Mouse (Mus musculus) thymus, adult 2 months (tissue): ENCODE measurements around the gene Loxl1. TPM values are rescaled to one million over a fixed set of nuclear protein-coding genes. Genes with fewer than 3 reads are reported as not detected.

ENCODE experiments used
- DNase-seq: peaks from one replicate; pipeline ENCODE4 v3.0.0; 2021
- H3K27ac ChIP-seq: fragments of 200-500 bp; 2 replicates; pipeline ENCODE4 v1.5.1; 2012; ENCODE audit warnings: low read length, control low read depth; ENCODE audit not compliant: control insufficient read depth, insufficient read depth
- H3K27me3 ChIP-seq: fragments of 200-500 bp; 2 replicates; pipeline ENCODE4 v1.6.1; 2012; ENCODE audit warnings: mild to moderate bottlenecking, low read length, moderate library complexity, mixed read lengths; ENCODE audit not compliant: control insufficient read depth, insufficient read depth
- H3K36me3 ChIP-seq: fragments of 200-500 bp; 2 replicates; pipeline ENCODE4 v1.6.1; 2012; ENCODE audit warnings: mild to moderate bottlenecking, low read length, moderate library complexity; ENCODE audit not compliant: control insufficient read depth, insufficient read depth
- H3K4me1 ChIP-seq: fragments of 200-500 bp; replicated peaks from 2 replicates; pipeline ENCODE4 v1.6.1; 2012; ENCODE audit warnings: low read length; ENCODE audit not compliant: control insufficient read depth, insufficient read depth
- H3K4me3 ChIP-seq: fragments of 200-500 bp; 2 replicates; pipeline ENCODE4 v1.5.1; 2012; ENCODE audit warnings: mild to moderate bottlenecking, low read length, control low read depth, moderate library complexity; ENCODE audit not compliant: control insufficient read depth, insufficient read depth
- CTCF ChIP-seq: fragments of 200-500 bp; IDR thresholded peaks from 2 replicates; pipeline ENCODE4 v1.5.1; 2012; ENCODE audit warnings: mild to moderate bottlenecking, control low read depth, low read length, moderate library complexity, borderline replicate concordance; ENCODE audit not compliant: control insufficient read depth, poor library complexity, insufficient read depth; ENCODE audit errors: extremely low read depth
- POLR2A ChIP-seq: fragments of 200-500 bp; IDR thresholded peaks from 2 replicates; pipeline ENCODE4 v1.6.1; 2012; ENCODE audit warnings: mild to moderate bottlenecking, low read length, control low read depth, moderate library complexity; ENCODE audit not compliant: control insufficient read depth, poor library complexity, insufficient read depth; ENCODE audit errors: extremely low read depth
- WGBS: fragments of 180-500 bp; shearing (Covaris S2); methylation state at CpG from one replicate; pipeline ENCODE4 v1.1.7; 2018; 5-methylcytosine and 5-hydroxymethylcytosine counted together
- polyA plus RNA-seq: library from polyadenylated mRNA; depleted of rRNA; stranded (reverse); fragments of >200 nt; gene quantifications from 2 replicates; pipeline ENCODE4 v1.2.3, GENCODE M21; 2012

Loxl1 gene
- polyA plus RNA-seq, 1 experiment = 19.0 TPM

GRCm38 (mm10) chr9:58303599-58304271 lies 9.3 kb downstream of the Loxl1 start:
- no peaks in the 10 kb centered on the region for H3K4me1 ChIP-seq
- no peak overlapping the region for H3K4me3 ChIP-seq
- TF ChIP-seq POLR2A (no peak), CTCF (no peak)
- no peak overlapping the region for H3K27ac ChIP-seq
- 86% methylated on average over 8 of the region's 8 CpGs for WGBS
- H3K36me3 ChIP-seq = no peaks in the 10 kb centered on the region
- no peak for DNase-seq
- H3K27me3 ChIP-seq = no peaks in the 10 kb centered on the region

GRCm38 (mm10) chr9:58303115-58303514 lies 9.9 kb downstream of the Loxl1 start:
- Histone ChIP-seq H3K27me3 (no peaks in the 10 kb centered on the region), H3K4me1 (no peaks in the 10 kb centered on the region), H3K4me3 (no peak overlapping the region), H3K36me3 (no peaks in the 10 kb centered on the region), H3K27ac (no peak overlapping the region)
- no peak for DNase-seq
- WGBS = 82% methylated on average over 5 of the region's 5 CpGs
- TF ChIP-seq CTCF (no peak), POLR2A (no peak)

GRCm38 (mm10) chr9:58299356-58299799 lies 13.6 kb downstream of the Loxl1 start:
- Histone ChIP-seq H3K27me3 (no peaks in the 10 kb centered on the region), H3K4me1 (no peaks in the 10 kb centered on the region), H3K36me3 (no peaks in the 10 kb centered on the region), H3K27ac (no peak overlapping the region), H3K4me3 (no peak overlapping the region)
- TF ChIP-seq CTCF (no peak), POLR2A (no peak)
- DNase-seq = no peak
- 97% methylated on average over 2 of the region's 2 CpGs for WGBS

DNA sequence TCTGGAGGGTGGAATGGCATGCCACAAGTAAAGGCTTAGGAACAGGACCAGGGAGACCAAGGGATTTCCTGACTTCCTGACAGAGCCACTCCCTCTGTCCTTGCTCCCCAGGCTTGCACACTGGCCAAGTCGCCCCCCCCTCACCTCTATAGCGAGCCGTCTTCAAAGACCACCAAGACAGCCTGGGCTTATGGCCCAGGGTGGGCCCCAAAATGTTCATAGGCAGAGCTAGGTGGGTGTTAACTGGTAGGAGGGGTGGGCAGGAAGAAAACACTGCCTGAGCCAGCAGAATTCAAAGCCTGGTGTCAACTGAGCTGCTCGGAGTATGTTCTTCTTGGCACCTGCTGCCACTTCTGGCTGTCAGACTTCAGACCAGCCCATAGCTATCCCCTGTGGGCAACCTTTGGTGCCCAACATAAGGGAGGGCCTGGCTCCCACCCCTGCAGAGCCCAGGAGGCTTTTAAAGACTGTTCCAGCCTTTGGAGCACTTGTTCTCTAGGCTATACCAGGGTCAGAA lies 15.0 kb downstream of the Loxl1 start:
- no peak overlapping the region for H3K27ac ChIP-seq
- TF ChIP-seq CTCF (no peak), POLR2A (no peak)
- no peaks in the 10 kb centered on the region for H3K4me1 ChIP-seq
- WGBS = 81% methylated on average over 4 of the region's 4 CpGs
- no peak overlapping the region for H3K4me3 ChIP-seq
- no peaks in the 10 kb centered on the region for H3K36me3 ChIP-seq
- H3K27me3 ChIP-seq = no peaks in the 10 kb centered on the region
- no peak for DNase-seq

- WGBS = 95% methylated on average over 6 of the region's 6 CpGs
- no peaks in the 10 kb centered on the region for H3K4me1 ChIP-seq
- H3K4me3 ChIP-seq = no peak overlapping the region
- no peaks in the 10 kb centered on the region for H3K36me3 ChIP-seq
- no peak overlapping the region for H3K27ac ChIP-seq
- no peak for DNase-seq
- no peak for TF ChIP-seq CTCF
- TF ChIP-seq POLR2A = no peak
- no peaks in the 10 kb centered on the region for H3K27me3 ChIP-seq
Measured at GRCm38 (mm10) chr9:58297065-58297464, 15.9 kb downstream of the Loxl1 start.

GRCm38 (mm10) chr9:58295766-58296361 lies 17.1 kb downstream of the Loxl1 start:
- no peak overlapping the region for H3K4me3 ChIP-seq
- no peaks in the 10 kb centered on the region for H3K4me1 ChIP-seq
- TF ChIP-seq CTCF (no peak), POLR2A (no peak)
- H3K27ac ChIP-seq = no peak overlapping the region
- H3K27me3 ChIP-seq = no peaks in the 10 kb centered on the region
- no peak for DNase-seq
- no peaks in the 10 kb centered on the region for H3K36me3 ChIP-seq
- 85% methylated on average over 9 of the region's 9 CpGs for WGBS

- Histone ChIP-seq H3K4me3 (no peak overlapping the region), H3K27me3 (no peaks in the 10 kb centered on the region), H3K4me1 (no peaks in the 10 kb centered on the region), H3K36me3 (no peaks in the 10 kb centered on the region), H3K27ac (no peak overlapping the region)
- TF ChIP-seq POLR2A (no peak), CTCF (no peak)
- DNase-seq = no peak
- WGBS = 91% methylated on average over 3 of the region's 3 CpGs
Measured at GRCm38 (mm10) chr9:58295345-58295744, 17.6 kb downstream of the Loxl1 start.
